Mouse (Mus musculus) midbrain, embryonic 15.5 days (tissue): Measurements from ENCODE around the gene Qars. TPM values are rescaled to one million over a fixed set of nuclear protein-coding genes. Genes with fewer than 3 reads are reported as not detected.

ENCODE experiments used
- ATAC-seq: fragments of 200-750 bp; cut with Nextera tagmentation; replicated peaks from 2 replicates; pipeline ENCODE4 v1.8.0; 2017; ENCODE audit warnings: moderate TSS enrichment
- H3K27ac ChIP-seq: fragments of 300-500 bp; sonication (generic); 2 replicates; pipeline ENCODE4 v1.5.1; 2015; ENCODE audit warnings: mild to moderate bottlenecking, inconsistent platforms
- H3K27me3 ChIP-seq: fragments of 300-500 bp; sonication (generic); replicated peaks from 2 replicates; pipeline ENCODE4 v1.6.1; 2015; ENCODE audit warnings: inconsistent platforms
- H3K36me3 ChIP-seq: fragments of 300-500 bp; sonication (generic); replicated peaks from 2 replicates; pipeline ENCODE4 v1.6.1; 2015; ENCODE audit warnings: inconsistent platforms
- H3K4me1 ChIP-seq: fragments of 300-500 bp; sonication (generic); 2 replicates; pipeline ENCODE4 v1.6.1; 2015; ENCODE audit warnings: inconsistent platforms
- H3K4me2 ChIP-seq: fragments of 300-500 bp; sonication (generic); 2 replicates; pipeline ENCODE4 v1.6.1; 2015; ENCODE audit warnings: inconsistent platforms, mild to moderate bottlenecking, moderate library complexity
- H3K4me3 ChIP-seq: fragments of 300-500 bp; sonication (generic); 2 replicates; pipeline ENCODE4 v1.5.1; 2015; ENCODE audit warnings: mild to moderate bottlenecking, inconsistent platforms
- H3K9ac ChIP-seq: fragments of 300-500 bp; sonication (generic); 2 replicates; pipeline ENCODE4 v1.6.1; 2015; ENCODE audit warnings: mild to moderate bottlenecking, inconsistent platforms
- H3K9me3 ChIP-seq: fragments of 300-500 bp; sonication (generic); 2 replicates; pipeline ENCODE4 v1.6.1; 2016; ENCODE audit warnings: inconsistent platforms
- WGBS: fragments of 180-500 bp; shearing (Covaris S2); methylation state at CpG from one replicate; pipeline ENCODE4 v1.1.7; 2015; ENCODE audit warnings: mixed read lengths; 5-methylcytosine and 5-hydroxymethylcytosine counted together
- polyA plus RNA-seq: library from polyadenylated mRNA; unstranded; fragments of >200 nt; fragmentation: Nextera tagmentation; extraction: Ambion mirVana; gene quantifications from 2 replicates; pipeline ENCODE4 v1.2.1, GENCODE M21; 2015

Qars gene
- polyA plus RNA-seq, 1 experiment from 2014 or later: 64.6 TPM

DNA sequence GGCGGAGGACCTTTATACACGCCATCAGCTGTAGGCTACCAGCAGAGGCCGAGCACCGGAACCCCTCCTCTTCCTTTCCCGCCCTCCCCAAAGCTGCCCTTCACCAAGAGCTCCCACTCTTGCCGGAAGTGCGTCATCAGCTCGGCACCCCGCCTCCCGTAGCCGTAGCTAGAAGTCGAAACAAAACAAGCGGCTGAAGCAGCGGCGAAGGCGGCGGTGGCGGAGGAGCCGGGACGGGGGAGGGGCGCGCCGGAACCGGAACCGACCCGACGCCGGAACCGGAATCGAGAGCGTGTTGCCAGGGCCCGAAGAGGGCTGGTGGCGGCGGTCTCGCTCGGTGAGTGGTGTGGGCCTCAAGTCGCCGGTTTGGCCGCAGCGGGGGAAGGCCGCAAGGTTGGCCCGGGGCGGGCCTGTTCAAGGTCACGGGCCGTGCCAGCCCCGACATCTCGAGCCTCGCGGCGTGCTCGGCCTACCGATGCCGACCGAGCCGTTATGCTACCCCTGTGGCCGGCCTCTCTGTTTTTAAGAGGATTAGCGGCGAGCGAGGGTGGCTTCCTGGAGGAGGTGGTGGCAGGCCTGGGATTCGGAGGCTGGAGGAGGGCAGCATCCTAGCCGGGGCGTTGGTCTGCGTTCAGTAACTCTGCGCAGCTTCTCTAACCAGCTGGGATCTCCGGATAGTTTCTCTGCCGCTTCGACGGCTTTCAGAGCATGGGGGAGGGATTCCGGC is 16.8 kb upstream of the Qars start, which contains the start of gene Usp19:
TSS of gene Usp19 (plus strand) at position 44 of the 727 bp plus-strand sequence.
- Histone ChIP-seq H3K4me1 (peaks cover 25% of the 10 kb centered on the region), H3K36me3 (peaks cover 29% of the 10 kb centered on the region), H3K4me3 (peak within 1 kb of the TSS; percentile 70), H3K27ac (peak within 1 kb of the TSS; percentile 95), H3K9ac (peak within 1 kb of the TSS; percentile 83), H3K4me2 (peak within 1 kb of the TSS; percentile 92), H3K9me3 (no peaks in the 10 kb centered on the region), H3K27me3 (no peaks in the 10 kb centered on the region)
- WGBS: under 1% methylated on average over 69 of the region's 69 CpGs
- peak; percentile 95 for ATAC-seq

DNA sequence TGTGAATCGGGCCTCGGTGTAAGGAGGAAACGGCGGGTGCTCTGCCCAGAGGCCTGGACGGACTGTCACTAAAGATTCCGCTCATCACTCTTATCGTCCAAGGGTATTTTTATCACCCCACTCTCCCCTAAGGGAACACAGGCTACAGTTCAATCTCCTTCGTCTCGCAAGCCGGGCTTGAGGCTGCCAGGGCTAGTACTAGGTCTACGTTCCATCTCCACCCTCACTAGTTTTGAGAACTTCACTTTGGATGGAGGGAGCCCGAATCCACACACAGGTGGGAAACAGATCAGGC is 16.3 kb upstream of the Qars start:
- WGBS: 10% methylated on average over 12 of the region's 12 CpGs
- H3K27me3 ChIP-seq: no peaks in the 10 kb centered on the region
- peaks cover 25% of the 10 kb centered on the region for H3K4me1 ChIP-seq
- no peak; the same call in 1 of the 2 replicates for ATAC-seq
- peak overlapping the region; percentile 70 for H3K4me3 ChIP-seq
- H3K9me3 ChIP-seq: no peaks in the 10 kb centered on the region
- H3K9ac ChIP-seq: peak overlapping the region; percentile 83
- peak overlapping the region; percentile 92 for H3K4me2 ChIP-seq
- peak overlapping the region; percentile 95 for H3K27ac ChIP-seq
- H3K36me3 ChIP-seq: peaks cover 35% of the 10 kb centered on the region

DNA sequence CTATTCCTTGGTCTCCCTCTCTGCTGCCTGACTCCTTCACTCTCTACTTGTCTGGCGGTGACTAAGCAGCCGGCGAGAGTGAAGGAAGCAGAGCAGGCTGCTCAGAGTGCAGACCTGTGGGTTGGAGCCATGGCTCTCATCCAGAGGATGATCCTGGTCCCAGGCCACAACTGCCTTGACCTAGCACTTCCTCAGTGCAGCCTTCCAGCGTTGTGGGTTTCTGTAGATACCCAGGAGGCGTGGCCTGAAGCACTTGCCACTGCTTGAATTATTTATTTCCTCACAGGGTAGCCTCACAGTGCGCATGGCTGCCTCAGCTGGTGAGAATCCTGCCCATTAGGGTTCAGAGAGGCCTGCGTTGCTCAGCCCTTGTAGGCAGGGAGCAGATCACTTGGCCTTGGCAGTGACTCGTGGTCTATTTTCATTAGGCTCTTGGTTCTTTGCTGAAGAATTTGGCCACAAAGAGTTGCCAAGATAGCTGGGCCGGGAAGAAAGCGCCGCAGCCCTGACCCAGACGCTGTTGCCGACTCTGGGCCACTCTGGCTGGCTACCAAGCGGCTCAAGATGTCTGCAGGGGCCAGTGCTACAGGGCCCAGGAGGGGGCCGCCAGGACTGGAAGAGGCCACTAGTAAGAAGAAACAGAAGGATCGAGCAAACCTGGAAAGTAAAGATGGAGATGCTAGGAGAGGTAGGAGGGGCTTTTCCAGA is 15.3 kb upstream of the Qars start:
- peak overlapping the region; percentile 92 for H3K4me2 ChIP-seq
- H3K27ac ChIP-seq: no peak overlapping the region
- ATAC-seq: no peak
- H3K4me3 ChIP-seq: peak overlapping the region; percentile 70
- no peaks in the 10 kb centered on the region for H3K27me3 ChIP-seq
- no peaks in the 10 kb centered on the region for H3K9me3 ChIP-seq
- H3K4me1 ChIP-seq: peaks cover 25% of the 10 kb centered on the region
- 0 out of 2 replicates have a peak overlapping the region, but pooled peaks have one; percentile 83 for H3K9ac ChIP-seq
- 86% methylated on average over 16 of the region's 16 CpGs for WGBS
- peaks cover 44% of the 10 kb centered on the region for H3K36me3 ChIP-seq

DNA sequence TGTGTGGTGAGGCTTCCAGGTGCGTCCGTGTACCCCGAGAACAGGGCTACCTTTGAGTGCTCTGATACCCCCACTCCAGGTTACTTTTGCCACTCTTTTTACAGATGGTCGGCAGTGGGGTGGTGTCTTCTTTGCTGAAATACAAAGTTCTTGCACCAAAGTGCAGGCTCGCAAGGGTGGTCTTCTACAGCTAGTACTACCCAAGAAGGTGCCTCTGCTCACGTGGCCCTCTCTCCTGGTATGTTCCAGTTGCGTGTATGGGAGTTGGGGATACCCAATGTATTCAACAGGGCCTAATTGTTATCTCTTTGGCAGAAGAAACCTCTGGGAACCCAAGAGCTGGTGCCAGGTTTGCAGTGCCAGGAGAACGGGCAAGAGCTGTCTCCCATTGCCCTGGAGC is 14.3 kb upstream of the Qars start:
- H3K36me3 ChIP-seq: peaks cover 54% of the 10 kb centered on the region

DNA sequence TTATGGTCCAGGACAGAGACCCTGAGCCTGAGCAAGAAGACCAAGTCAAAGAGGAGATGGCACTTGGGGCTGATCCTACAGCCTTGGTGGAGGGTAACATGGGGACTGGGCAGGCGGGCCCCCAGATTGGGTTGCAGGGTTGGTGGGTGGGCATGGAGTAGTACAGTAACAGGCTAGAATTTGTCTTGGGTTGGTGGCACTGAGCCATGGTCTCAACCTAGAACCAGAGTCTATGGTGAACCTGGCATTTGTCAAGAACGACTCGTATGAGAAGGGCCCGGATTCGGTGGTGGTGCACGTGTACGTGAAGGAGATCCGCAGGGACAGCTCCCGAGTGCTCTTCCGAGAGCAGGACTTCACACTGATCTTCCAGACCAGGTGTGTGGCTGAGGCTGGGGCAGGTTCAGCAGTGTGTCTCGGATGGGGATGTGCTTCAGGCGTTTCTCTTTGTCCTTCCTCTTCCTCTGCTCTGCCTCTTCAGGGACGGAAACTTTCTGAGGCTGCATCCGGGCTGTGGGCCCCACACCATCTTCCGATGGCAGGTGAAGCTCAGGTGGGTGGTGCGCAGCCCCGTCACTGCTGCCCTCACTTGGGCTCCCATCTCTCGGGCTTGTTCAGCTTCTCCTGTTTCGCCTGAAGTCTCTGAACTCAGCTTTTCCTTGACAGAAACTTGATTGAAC is 13.2 kb upstream of the Qars start:
- Histone ChIP-seq H3K9me3 (no peaks in the 10 kb centered on the region), H3K36me3 (peaks cover 64% of the 10 kb centered on the region), H3K4me3 (no peak overlapping the region), H3K27me3 (no peaks in the 10 kb centered on the region), H3K9ac (no peak overlapping the region), H3K4me2 (no peak overlapping the region), H3K27ac (no peak overlapping the region), H3K4me1 (peaks cover 25% of the 10 kb centered on the region)
- WGBS: 95% methylated on average over 19 of the region's 19 CpGs
- no peak for ATAC-seq

More for the DNA sequence above, 14.3 kb upstream of the Qars start:
- ATAC-seq: no peak
- Histone ChIP-seq H3K9ac (no peak overlapping the region), H3K9me3 (no peaks in the 10 kb centered on the region), H3K4me1 (peaks cover 25% of the 10 kb centered on the region), H3K27ac (no peak overlapping the region), H3K4me2 (no peak overlapping the region), H3K27me3 (no peaks in the 10 kb centered on the region), H3K4me3 (no peak overlapping the region)
- WGBS: 97% methylated on average over 8 of the region's 8 CpGs

DNA sequence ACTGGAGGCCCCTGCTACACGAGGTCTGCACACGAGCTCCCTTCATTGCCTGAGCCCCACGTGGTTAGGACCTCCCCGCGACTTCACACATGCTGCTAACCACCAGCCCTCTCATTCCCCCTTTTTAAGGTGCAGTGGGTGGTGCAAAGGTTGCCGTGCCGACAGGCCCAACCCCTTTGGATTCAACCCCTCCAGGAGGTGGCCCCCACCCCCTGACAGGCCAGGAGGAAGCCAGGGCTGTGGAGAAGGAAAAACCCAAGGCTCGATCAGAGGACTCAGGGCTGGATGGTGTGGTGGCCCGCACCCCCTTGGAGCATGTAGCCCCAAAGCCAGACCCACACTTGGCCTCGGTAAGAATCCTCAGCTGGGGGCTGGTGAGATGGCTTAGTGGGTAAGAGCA is 12.6 kb upstream of the Qars start:
- 83% methylated on average over 10 of the region's 10 CpGs for WGBS
- ATAC-seq: no peak
- H3K9me3 ChIP-seq: no peaks in the 10 kb centered on the region
- no peak overlapping the region for H3K27ac ChIP-seq
- no peak overlapping the region for H3K4me3 ChIP-seq
- H3K36me3 ChIP-seq: peaks cover 70% of the 10 kb centered on the region
- no peaks in the 10 kb centered on the region for H3K27me3 ChIP-seq
- no peak overlapping the region for H3K9ac ChIP-seq
- H3K4me2 ChIP-seq: no peak overlapping the region
- peaks cover 21% of the 10 kb centered on the region for H3K4me1 ChIP-seq

DNA sequence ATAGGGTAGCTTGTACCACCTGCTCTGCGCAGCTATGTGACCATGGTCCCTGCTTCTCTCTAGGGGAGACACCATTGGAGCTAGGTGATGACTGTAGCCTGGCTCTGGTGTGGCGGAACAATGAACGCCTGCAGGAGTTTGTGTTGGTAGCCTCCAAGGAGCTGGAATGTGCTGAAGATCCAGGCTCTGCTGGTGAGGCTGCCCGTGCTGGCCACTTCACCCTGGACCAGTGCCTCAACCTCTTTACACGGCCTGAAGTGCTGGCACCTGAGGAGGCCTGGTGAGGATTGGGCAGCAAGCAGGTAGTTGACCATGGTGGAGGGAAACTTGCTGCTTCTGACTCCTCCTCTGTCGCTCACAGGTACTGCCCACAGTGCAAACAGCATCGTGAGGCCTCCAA is 8.3 kb upstream of the Qars start:
- no peaks in the 10 kb centered on the region for H3K27me3 ChIP-seq
- H3K9ac ChIP-seq: no peak overlapping the region
- 97% methylated on average over 7 of the region's 7 CpGs for WGBS
- peaks cover 83% of the 10 kb centered on the region for H3K36me3 ChIP-seq
- no peaks in the 10 kb centered on the region for H3K9me3 ChIP-seq
- no peak for ATAC-seq
- H3K4me2 ChIP-seq: no peak overlapping the region
- no peaks in the 10 kb centered on the region for H3K4me1 ChIP-seq
- no peak overlapping the region for H3K27ac ChIP-seq
- H3K4me3 ChIP-seq: no peak overlapping the region

DNA sequence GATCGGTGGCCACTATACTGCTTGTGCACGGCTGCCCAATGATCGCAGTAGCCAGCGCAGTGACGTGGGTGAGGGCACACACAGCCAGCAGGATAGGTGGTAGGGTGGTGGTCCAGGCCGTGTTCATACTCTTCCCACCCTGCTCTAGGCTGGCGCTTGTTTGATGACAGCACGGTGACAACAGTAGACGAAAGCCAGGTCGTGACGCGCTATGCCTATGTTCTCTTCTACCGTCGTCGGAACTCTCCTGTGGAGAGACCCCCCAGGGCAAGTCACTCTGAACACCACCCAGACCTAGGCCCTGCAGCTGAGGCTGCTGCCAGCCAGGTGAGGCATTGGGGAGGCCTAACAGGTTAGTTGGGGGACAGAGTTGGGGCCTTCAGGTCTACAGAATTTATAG is 7.6 kb upstream of the Qars start:
- WGBS: 96% methylated on average over 15 of the region's 15 CpGs
- Histone ChIP-seq H3K4me3 (no peak overlapping the region), H3K27me3 (no peaks in the 10 kb centered on the region), H3K27ac (no peak overlapping the region), H3K4me2 (no peak overlapping the region), H3K4me1 (no peaks in the 10 kb centered on the region), H3K9ac (no peak overlapping the region), H3K9me3 (no peaks in the 10 kb centered on the region), H3K36me3 (peaks cover 76% of the 10 kb centered on the region)
- ATAC-seq: no peak

DNA sequence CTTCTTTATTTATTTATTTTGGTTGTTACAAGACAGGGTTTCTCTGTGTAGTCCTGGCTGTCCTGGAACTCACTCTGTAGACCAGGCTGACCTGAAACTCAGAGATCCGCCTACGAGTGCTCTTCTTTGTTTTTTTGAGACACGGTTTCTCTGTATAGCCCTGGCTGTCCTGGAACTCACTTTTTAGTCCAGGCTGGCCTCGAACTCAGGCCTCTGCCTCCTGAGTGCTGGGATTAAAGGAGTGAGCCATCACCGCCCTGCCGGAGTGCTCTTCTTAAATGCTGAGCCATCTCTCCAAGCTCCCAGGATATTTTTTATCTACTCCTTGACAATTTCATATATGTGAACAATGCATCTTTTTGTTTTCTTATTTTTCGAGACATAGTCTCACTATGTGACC is 605 bp upstream of the Qars start:
- Histone ChIP-seq H3K4me1 (peaks cover 19% of the 10 kb centered on the region), H3K9ac (no peak overlapping the region), H3K4me3 (peak overlapping the region; percentile 76), H3K36me3 (peaks cover 22% of the 10 kb centered on the region; the same call in 1 of the 2 replicates), H3K27me3 (no peaks in the 10 kb centered on the region), H3K27ac (peak overlapping the region; percentile 87; the same call in 1 of the 2 replicates), H3K9me3 (no peaks in the 10 kb centered on the region), H3K4me2 (peak overlapping the region; percentile 94)
- 89% methylated on average over 7 of the region's 7 CpGs for WGBS
- no peak for ATAC-seq

DNA sequence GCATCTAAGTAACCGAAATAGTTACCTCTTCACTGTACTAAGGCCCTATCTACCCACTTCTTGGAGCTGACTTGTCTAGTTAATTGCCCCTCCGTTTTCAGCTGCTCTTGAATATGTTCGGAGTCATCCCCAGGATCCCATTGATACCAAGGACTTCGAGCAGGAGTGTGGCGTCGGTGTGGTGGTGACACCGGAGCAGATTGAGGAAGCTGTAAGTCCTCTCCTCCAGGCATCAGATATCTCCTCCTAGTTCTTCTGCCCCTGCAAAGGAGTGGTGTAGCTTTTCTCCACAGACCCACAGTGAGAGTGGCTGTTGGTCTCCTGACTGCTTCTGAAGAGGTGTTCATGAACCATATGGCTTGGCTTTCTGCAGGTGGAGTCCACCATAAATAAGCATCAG is 1.3 kb downstream of the Qars start:
- no peak for ATAC-seq
- WGBS: 91% methylated on average over 7 of the region's 7 CpGs
- Histone ChIP-seq H3K27ac (no peak overlapping the region), H3K36me3 (peaks cover 33% of the 10 kb centered on the region), H3K4me2 (peak overlapping the region; percentile 94), H3K9ac (peak overlapping the region; percentile 71; the same call in 1 of the 2 replicates), H3K27me3 (no peaks in the 10 kb centered on the region), H3K4me1 (peaks cover 19% of the 10 kb centered on the region), H3K4me3 (peak overlapping the region; percentile 76), H3K9me3 (no peaks in the 10 kb centered on the region)

DNA sequence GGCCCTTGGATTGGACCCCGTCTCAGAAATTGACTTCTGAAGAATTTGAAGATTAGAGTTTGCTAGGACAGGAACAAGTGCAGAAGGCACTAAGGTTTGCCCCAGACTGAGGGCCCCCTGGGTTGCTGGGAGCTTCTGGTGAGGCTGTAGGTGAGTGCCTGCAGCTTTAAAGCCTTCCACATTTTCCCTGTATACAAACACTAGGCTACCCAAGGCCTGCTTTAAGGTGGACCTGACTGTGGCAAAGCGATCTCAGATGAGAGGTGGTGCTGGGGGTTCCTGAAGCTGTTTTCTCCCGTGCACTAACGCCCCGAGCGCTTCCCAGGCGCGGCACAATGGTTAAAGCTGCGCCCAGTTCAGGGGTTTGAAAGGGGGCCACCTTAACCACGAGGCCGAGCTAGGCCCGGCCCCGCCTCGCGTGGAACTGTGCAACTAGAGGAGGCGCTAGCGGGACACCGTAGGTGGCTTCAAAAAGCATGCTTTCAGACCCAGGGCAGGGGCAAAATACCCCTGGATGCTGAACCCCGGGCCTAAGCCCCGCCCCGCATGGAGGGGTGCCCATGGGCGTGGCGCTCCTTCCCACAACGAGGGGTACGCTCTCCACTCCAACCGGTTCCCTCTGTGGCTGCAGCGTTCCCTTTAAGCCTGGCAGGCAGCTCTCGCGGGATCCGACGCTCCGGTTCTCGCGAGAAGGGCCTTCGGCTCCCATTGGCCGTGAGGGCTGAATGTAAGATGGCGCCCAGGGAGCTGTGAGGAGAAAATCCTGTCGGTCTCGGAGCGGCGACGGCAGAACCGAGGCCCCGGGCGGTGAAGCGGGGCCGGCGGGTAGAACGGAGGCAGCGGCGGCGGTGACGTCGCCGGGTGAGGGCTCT is 9.1 kb downstream of the Qars start, which contains the start of gene Qrich1:
TSS of gene Qrich1 (plus strand) at position 427 of the 872 bp plus-strand sequence.
- H3K36me3 ChIP-seq: peaks cover 36% of the 10 kb centered on the region
- 1% methylated on average over 55 of the region's 55 CpGs for WGBS
- peaks cover 28% of the 10 kb centered on the region for H3K4me1 ChIP-seq
- H3K4me2 ChIP-seq: peak within 1 kb of the TSS; percentile 74
- H3K27me3 ChIP-seq: no peaks in the 10 kb centered on the region
- peak within 1 kb of the TSS; percentile 92 for H3K9ac ChIP-seq
- peak; percentile 98 for ATAC-seq
- peak within 1 kb of the TSS; percentile 99 for H3K4me3 ChIP-seq
- H3K9me3 ChIP-seq: no peaks in the 10 kb centered on the region
- peak within 1 kb of the TSS; percentile 100 for H3K27ac ChIP-seq
